Mouse (Mus musculus) granulocyte monocyte progenitor cell, adult 5-6 weeks (primary cell): ENCODE measurements around the gene Acbd5. TPM values are rescaled to one million over a fixed set of nuclear protein-coding genes. Genes with fewer than 3 reads are reported as not detected.
"Not testable (repeated sequence)": the region's sequence is repeated elsewhere in the genome, so short reads cannot be mapped to it uniquely, and the experiment has no call there.

Experiments used
- ATAC-seq: replicated peaks from 2 replicates; pipeline ENCODE4 v1.8.0; 2016; ENCODE audit warnings: mild to moderate bottlenecking, moderate TSS enrichment, inconsistent platforms; ENCODE audit not compliant: poor library complexity, severe bottlenecking
- total RNA-seq, 2 experiments: library from RNA; stranded (forward) in 1 of 2; stranded (reverse) in 1 of 2; fragments of 200-712, 200-1000 nt in 1 of 2; fragments of >200 nt in 1 of 2; fragmentation: Nextera tagmentation in 1 of 2; gene quantifications; 2 replicates each; pipeline ENCODE4 v1.2.3; 2014 to 2017

Gene Acbd5
- total RNA-seq (2014; fragmentation: Nextera tagmentation) (15.9 and 34.7 TPM in 2 replicates), total RNA-seq (2017) (22.6 and 40.2 TPM in 2 replicates)

DNA sequence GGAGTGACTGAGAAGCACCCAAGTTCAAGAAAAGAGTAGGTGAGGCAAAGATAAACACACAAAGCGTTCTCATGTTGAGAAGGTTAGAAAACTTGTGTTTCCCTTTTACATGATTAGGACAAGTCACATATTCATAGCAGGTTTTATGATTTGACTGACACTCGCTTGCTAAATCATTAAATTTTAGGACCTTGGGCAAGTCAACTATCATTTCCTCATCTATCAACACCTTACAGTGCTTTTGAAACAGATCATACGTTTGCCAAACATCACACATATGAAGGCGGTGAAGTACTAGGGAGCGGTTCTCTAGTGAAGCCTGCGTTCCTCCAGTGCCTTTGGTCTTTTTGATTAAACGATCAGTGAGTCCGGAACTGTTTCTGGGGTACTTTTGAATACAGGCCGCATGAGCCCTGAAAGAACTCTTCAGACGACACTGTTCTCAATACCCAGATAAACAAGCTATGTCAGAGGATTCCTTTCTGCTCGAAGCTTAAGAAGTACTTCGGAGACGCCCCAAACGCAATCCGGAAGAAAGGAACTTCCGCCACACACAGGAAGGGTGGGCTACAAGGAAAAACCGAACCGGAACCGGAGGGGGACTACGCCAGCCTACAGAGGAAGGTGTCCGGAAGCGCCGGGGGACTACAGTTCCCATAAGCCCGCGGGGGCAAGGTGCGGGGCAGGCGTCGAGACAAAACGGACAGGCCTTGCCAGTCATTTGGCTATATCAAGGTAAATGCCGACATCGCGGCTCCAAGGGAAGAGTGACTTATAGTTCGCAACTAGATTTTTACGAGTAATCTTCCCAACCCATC lies at the start of gene Acbd5:
Gene Acbd5 (plus strand): TSS at position 616 of the 818 bp plus-strand sequence.
- ATAC-seq: peak; percentile 77

DNA sequence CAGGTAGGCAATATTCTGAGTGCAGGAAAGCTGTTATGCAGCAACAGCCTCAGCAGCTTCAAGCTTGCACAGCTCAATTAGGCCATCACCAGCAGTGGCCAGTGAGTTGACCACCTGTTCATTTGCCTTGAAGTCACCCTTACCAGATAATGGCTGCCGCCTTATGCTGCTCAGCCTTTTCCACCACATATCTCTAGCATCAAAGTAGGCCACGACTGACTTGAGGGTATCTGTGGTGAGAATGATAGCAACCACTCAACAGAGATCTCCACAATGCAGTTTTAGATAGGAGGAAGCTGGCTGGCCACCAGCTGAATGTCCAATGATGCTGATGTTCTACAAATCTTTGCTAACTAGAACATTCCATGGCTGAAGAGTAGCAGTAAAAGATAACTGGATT lies 48.8 kb upstream of the Acbd5 start:
- no peak for ATAC-seq

DNA sequence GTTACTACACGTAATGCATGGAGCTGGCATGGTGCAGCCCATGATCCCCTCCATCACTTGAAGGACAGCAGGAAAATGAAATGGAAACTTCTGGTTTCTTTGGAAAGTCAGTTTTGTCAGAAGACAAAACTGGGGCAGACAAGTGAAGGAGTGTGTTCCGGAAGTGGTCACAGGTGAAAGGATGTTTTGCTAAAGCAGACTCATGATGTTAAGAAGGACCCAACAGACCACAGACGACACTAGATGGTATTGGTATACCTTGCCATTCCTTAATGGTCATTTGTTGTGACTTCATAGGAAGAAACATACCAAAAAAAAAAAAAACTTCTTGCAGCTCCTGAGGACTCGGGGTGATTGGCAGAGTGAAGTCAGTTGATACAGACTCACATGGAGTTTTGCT lies 46.6 kb upstream of the Acbd5 start:
- no peak for ATAC-seq

DNA sequence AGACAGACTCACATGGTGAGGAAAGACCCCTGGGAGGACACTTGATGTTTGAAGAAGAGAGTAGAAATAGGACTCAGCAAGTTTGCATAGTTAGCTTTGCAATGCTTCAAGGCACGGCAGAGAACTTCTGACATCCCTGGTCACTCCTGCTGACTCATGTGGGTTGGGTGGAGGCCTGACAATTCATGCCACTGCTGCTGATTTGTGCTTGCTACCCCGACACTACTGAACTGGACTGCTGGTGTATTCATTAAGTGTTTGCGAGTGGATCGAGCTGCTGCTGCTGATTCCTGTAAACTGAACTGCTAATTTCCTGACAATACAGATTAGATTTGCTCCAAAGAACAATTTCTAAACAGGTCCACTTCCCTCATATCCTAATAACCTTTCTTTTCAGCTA lies 46.2 kb upstream of the Acbd5 start:
- no peak for ATAC-seq

GRCm38 (mm10) chr2:23023023-23023422 lies 44.9 kb upstream of the Acbd5 start:
- ATAC-seq: no peak

DNA sequence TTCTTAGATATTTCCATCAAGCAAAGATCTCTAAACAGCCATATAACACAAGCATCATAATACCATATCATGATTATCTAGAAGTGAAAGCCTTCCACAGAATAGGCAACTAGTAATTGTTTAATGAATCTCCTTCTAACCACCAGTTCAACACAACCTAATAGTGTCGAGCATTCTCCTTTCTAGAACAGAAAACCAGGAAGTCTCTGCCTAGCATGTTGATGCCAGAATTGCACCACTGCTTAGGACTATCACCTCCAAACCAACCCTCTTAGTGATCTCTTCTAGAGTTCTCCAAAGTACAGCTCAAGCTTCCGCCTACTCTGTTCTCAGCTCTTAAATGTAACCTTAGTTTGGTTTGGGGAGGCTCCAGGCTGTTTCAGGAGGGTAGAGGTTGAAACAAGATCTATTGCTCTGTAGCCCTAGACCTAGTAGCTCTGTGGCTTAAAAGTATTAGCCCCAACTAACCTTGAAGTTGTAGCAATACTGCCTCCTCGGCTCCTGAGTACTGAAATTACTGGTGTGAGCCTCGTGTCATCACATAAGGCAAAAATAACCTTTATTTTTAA lies 44.2 kb upstream of the Acbd5 start:
- ATAC-seq: peak; percentile 52

DNA sequence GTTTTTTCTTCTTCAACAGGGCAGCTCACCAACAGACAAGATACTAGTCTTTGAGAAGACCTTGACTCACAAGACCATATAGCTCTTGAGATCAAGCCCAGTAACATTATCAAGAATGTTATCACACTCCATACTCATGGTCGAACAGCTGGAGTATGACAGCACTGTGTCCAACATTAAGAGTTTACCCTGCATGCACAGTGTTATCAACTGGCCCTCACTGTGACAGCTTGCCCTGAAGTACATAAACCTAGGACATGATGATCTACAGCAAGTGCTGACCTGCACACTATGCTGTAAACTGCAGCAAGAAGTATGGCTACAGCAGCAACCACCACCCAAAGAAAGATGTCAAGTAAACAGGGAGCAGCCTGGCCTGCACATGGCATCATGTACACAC lies 41.6 kb upstream of the Acbd5 start:
- ATAC-seq: no peak

DNA sequence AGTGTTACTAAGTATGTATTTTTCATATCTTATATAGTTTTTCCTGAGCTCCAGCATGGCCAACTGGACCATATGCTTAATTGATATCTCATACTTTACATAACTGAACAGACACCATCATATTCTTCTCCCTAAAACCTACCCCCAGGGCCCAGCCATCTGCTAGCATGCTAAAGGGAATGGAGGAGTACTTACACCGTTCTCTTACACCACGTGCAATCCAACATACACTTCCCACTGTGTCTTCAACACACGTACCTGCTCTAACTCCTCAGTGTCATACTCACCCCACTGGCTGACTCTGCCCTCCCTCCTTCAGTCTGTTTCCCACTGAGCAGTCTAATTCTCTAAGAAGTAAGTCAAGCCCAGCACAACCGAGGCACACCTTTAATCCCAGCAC lies 39.1 kb upstream of the Acbd5 start:
- ATAC-seq: no peak

GRCm38 (mm10) chr2:23030631-23031030 lies 37.3 kb upstream of the Acbd5 start:
- no peak for ATAC-seq

DNA sequence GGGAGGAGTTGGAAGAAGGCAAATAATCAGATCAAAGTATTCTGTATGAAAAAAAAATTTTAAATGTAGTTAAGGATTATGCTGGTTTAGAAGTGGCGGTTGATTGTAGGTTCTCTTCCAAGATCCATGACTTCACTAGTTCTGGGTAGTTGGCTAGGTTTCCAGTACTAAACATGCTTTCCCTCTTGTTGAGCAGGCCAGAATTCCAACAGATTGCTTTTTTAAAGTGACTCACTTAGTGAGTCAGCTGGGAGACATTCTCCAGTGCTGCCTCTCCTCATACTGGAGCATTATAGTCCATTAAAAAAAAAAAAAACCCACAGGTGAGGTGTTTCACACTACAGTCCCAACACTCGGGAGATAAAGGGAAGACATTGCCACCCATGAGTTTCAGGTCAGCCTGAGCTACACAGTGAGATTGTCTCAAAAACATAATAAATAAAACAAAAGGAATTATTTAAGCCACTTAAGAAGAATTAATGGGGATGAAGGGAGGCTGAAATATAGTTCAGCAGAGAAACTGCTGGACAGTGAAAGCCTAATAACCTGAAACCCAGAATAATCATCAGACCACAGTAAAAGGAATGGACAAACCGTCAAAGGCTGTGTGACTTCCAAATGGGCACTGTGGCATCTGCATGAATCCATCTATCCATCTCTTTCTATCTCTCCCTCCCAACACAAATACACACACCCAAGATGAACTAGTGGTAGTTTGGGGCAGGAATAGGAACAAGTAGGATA lies 33.1 kb upstream of the Acbd5 start:
- no peak for ATAC-seq

DNA sequence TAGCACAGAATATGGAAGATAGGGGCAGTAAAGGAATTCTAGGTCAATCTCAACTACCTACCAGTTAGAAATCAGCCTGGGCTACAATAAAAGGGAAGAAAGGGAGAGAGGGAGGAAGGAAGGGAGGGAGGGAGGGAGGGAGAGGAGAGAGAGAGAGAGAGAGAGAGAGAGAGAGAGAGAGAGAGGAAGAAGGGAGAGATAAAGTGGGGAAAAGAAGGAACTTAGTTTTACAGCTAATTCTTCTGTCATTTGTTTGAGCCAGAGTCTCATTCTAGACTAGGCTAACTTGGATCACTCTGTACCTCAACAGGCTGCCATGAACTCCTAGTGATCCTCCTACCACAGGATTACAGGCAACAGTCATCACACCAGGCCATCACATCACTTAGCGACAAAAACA lies 32.5 kb upstream of the Acbd5 start:
- ATAC-seq: no peak

- peak; percentile 33 for ATAC-seq
Observed at GRCm38 (mm10) chr2:23039082-23040000, 28.6 kb upstream of the Acbd5 start.

- ATAC-seq: peak; percentile 78
Observed at GRCm38 (mm10) chr2:23040001-23040646, 27.8 kb upstream of the Acbd5 start, which contains the start of gene Abi1. TSS of gene Abi1 (minus strand) at chr2:23040241.

GRCm38 (mm10) chr2:23040690-23041089 lies 27.3 kb upstream of the Acbd5 start:
- not testable (repeated sequence) for ATAC-seq

DNA sequence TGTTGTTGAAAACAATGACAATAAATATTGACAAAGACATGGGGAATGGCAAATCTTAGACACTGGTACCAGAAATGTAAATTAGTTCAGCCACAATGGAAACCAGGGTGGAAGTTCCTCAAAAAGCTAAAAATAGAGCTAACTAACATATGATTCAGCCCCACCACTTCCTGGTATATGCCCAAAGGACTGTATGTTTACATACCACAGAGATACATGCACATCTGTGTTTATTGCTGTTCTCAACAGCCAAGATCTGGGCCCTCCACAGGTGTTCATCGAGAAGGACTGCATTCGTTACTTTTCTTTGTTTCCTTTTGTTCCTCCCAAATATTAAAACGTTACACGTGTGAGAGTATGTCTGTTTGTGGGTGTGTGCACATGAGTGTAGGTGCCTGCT lies 26.5 kb upstream of the Acbd5 start:
- peak; percentile 62 for ATAC-seq

DNA sequence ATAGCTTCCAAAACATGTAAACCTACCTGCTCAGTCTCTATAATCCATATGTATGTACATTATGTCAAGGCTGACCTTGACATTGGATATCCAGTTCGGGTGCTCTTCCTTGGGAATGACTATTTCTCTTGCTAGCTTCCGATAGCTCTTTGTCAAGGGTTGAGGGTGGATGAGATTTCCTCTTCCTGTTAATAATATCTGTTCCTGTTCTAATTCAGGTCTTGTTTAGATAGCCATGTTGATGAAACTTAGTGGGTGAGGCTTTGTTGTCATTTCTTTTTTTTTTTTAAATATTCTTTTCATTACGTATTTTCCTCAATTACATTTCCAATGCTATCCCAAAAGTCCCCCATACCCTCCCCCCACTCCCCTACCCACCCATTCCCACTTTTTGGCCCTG lies 25.8 kb upstream of the Acbd5 start:
- ATAC-seq: no peak

DNA sequence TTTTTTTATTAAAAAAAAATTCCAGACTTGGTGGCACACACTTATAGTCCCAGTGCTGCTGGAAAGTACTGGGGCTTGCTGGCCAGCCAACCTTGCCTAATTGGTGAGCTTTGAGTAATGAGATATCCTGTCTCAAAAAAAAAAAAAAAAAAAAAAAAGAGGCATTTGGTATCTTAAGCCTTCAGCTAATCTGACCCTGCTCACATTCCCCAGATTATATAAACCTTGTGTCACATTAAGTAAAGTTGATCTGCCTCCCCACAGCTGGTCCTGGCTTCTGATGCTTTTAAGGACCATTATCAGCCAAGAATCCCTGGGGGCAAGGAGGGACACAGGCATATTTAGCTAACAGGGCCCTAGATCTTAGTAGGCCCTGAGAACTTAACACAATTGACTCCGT lies 22.3 kb upstream of the Acbd5 start:
- no peak for ATAC-seq

DNA sequence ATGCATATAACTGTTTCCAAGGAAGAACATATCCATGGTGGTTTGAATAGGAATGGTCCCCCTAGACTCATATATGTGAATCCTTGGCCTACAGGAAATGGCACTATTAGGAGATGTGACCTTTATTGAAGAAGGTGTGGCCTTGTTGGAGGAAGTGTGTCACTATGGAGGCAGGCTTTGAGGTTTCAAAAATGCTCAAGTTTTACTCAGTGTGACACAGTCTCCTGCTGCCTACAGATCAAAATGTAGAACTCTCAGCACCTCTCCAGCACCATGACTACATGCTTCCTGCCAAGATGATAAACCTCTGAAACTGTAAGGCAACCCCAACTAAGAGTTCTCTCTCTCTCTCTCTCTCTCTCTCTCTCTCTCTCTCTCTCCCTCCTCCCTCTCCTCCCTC lies 20.0 kb upstream of the Acbd5 start:
- no peak for ATAC-seq

DNA sequence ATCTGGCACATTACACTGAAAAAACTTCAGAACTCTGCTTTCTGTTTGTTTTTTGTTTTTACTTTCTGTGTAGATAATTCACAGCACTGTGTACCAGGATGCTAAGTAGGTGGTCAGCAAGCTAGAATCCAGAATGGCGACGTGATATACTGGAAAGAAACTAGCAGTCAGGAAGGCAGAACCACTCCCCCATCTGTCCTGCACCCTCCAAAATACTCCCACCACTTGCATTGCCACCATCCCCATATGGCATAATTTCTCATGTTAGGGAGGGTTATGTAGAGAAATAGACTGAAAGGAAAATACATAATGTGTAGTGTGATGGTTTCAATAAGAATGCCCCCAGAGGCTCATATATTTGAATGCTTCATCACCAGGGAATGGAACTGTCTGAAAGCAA lies 16.1 kb upstream of the Acbd5 start:
- no peak for ATAC-seq

DNA sequence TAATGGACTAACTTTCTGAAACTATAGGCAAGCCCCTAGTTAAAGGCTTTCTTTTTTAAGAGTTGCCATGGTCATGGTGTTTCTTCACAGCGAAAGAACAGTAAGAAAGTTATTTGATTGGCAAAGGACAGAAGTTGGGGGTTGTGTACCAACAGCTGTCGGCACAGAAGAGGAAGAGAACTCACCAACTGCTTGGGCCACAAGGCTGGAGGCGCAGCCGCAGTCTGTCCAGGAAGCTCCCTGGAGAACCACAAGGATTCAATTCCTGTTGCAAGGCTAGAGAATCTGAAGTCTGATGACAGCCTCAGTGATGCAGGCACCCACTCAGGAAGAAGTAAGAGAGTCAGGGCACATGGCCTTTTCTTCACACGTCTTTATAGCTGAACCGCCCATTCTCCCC lies 15.4 kb upstream of the Acbd5 start:
- ATAC-seq: peak; percentile 99
